Mouse (Mus musculus) lung, postnatal 0 days (tissue): ENCODE results near the gene 2900011O08Rik.

Experiments
- CTCF ChIP-seq: IDR thresholded peaks from 2 replicates; pipeline ENCODE4 v1.5.1; 2016; ENCODE audit warnings: antibody characterized with exemption, mild to moderate bottlenecking
- EP300 ChIP-seq: IDR thresholded peaks from 2 replicates; pipeline ENCODE4 v1.6.1; 2016; ENCODE audit warnings: antibody characterized with exemption, mild to moderate bottlenecking, control low read depth

- no peak for TF ChIP-seq CTCF
- TF ChIP-seq EP300, result no peak
These were observed 38.9 kb downstream of the 2900011O08Rik start for GRCm38 (mm10) chr16:14025091-14025990.
